Mouse (Mus musculus): Measurements from ENCODE around the gene Rasl2-9. TPM values are rescaled to one million over a fixed set of nuclear protein-coding genes. Genes with fewer than 3 reads are reported as not detected.
"Not testable (repeated sequence)": the region's sequence is repeated elsewhere in the genome, so short reads cannot be mapped to it uniquely, and the experiment has no call there.

The Rasl2-9 gene
- polyA plus RNA-seq, 1 experiment from 2014 or later = 0.34 TPM

DNA sequence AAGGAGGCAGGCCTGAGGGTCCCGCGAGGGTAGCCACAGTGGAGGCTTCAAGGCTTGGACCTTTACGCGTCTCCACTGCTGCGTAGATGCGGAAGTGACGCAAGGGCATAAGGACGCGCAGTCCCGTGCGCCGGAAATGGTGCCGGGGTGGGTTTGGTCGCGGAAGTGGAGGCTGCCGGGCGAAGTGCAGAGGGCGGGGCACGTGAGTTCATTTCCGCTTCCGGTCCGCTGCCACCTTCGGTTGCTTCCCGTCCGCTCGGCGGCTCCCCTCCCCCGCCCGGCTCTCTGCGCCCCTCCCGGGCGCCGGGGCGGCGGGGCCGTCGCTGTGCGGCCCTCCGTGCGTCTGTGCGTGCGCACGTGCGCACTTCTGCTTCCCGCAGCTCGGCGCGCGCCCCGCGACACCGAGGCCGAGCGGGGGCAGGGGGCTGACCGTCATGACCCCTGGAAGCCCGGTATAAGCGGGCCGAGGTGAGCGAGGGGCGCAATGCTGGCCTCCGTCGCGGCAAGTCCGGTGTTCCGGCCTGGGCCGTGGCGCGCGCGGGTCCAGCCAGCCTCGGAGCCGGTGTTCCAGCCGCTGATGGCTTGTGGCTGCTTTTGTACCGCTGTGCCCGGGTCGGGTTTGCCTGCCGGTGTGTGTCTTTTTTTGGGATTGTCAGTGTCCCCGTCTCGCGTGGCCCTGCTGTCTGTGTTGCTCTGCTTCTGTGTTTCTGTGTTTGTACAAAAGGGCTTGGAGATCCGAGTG, 45.6 kb downstream of the Rasl2-9 start, which contains the start of gene Epn1:
TSS of gene Epn1 (plus strand) at position 226 of the 742 bp plus-strand sequence.
- under 1% methylated on average over 81 of the region's 81 CpGs for WGBS
- ATAC-seq (ENCODE audit: insufficient number of reproducible peaks, insufficient read depth, low FRiP score, low TSS enrichment, low read depth) = peak; percentile 90
- peaks cover 65% of the 10 kb centered on the region for H3K36me3 ChIP-seq

GRCm38 (mm10) chr7:5079365-5080009, 46.3 kb downstream of the Rasl2-9 start:
- peak; percentile 34; the same call in 1 of the 2 replicates for ATAC-seq (ENCODE audit: insufficient number of reproducible peaks, insufficient read depth, low FRiP score, low TSS enrichment, low read depth)
- H3K9ac ChIP-seq (replicated peaks) = 0 out of 2 replicates have a peak overlapping the region, but pooled peaks have one; percentile 98

More for the DNA sequence above, 45.6 kb downstream of the Rasl2-9 start, which contains the start of gene Epn1:
- H3K4me1 ChIP-seq (replicated peaks) = peaks cover 14% of the 10 kb centered on the region
- peak within 1 kb of the TSS; percentile 69 for H3K4me2 ChIP-seq
- H3K9ac ChIP-seq (replicated peaks) = peak within 1 kb of the TSS; percentile 98
- no peaks in the 10 kb centered on the region for H3K9me3 ChIP-seq
- peak within 1 kb of the TSS; percentile 94 for H3K27ac ChIP-seq
- H3K4me3 ChIP-seq (replicated peaks) = peak within 1 kb of the TSS; percentile 98
- no peaks in the 10 kb centered on the region for H3K27me3 ChIP-seq

DNA sequence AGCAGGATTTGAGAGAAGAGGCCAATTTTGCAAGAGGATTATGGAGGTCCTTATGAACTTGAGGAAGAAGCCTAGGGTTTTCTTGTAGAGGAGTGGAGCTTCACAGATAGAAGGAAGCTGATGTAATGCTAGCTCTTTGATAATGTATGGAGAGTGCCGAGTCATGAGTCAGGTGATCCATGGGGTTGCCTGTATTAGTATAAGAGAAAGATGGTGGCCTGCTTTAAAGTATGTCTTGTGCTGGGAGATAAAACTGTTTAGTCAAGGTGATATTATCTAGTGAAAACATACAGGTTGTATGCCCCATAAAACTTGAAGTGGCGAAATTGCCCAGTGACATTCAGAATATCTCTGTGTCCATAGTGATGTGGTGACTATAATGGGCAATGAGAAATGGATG, 48.8 kb downstream of the Rasl2-9 start:
- peaks cover 12% of the 10 kb centered on the region for H3K4me1 ChIP-seq (replicated peaks)
- H3K27ac ChIP-seq = no peak overlapping the region
- no peak overlapping the region for H3K4me2 ChIP-seq
- 88% methylated on average over 2 of the region's 2 CpGs for WGBS
- no peaks in the 10 kb centered on the region for H3K27me3 ChIP-seq
- H3K4me3 ChIP-seq (replicated peaks) = no peak overlapping the region
- ATAC-seq (ENCODE audit: insufficient number of reproducible peaks, insufficient read depth, low FRiP score, low TSS enrichment, low read depth) = no peak
- H3K36me3 ChIP-seq = peaks cover 72% of the 10 kb centered on the region
- no peaks in the 10 kb centered on the region for H3K9me3 ChIP-seq
- H3K9ac ChIP-seq (replicated peaks) = no peak overlapping the region

More at GRCm38 (mm10) chr7:5079365-5080009, 46.3 kb downstream of the Rasl2-9 start:
- WGBS = 44% methylated on average over 10 of the region's 13 CpGs
- Histone ChIP-seq H3K4me1 (replicated peaks) (peaks cover 14% of the 10 kb centered on the region), H3K27ac (peak overlapping the region; percentile 78), H3K4me3 (replicated peaks) (peak overlapping the region; percentile 98), H3K36me3 (peaks cover 66% of the 10 kb centered on the region), H3K4me2 (peak overlapping the region; percentile 69)
- H3K27me3 ChIP-seq, H3K9me3 ChIP-seq: not testable (repeated sequence)

- WGBS = 95% methylated on average over 5 of the region's 5 CpGs
- H3K9me3 ChIP-seq = no peaks in the 10 kb centered on the region
- H3K36me3 ChIP-seq = peaks cover 91% of the 10 kb centered on the region
- H3K27ac ChIP-seq = no peak overlapping the region
- no peak overlapping the region for H3K4me3 ChIP-seq (replicated peaks)
- ATAC-seq (ENCODE audit: insufficient number of reproducible peaks, insufficient read depth, low FRiP score, low TSS enrichment, low read depth) = no peak
- H3K27me3 ChIP-seq = no peaks in the 10 kb centered on the region
- no peak overlapping the region for H3K4me2 ChIP-seq
- H3K4me1 ChIP-seq (replicated peaks) = no peaks in the 10 kb centered on the region
- no peak overlapping the region for H3K9ac ChIP-seq (replicated peaks)
Measured at GRCm38 (mm10) chr7:5074984-5075383, 50.8 kb downstream of the Rasl2-9 start.

Small RNA genes lying within 50 kb of the gene (microRNA-seq; reads per million reads assigned to microRNA genes)
- gene Gm26217 = not detected

Other genes with a start within 250 kb of the Rasl2-9 start
- 0.97 and 1.3 TPM in 2 replicates for gene Isoc2a, start 248.8 kb downstream of the Rasl2-9 start, polyA plus RNA-seq (2016; fragmentation: Nextera tagmentation; extraction: Ambion mirVana)
- gene Gm36210, start 219.4 kb downstream of the Rasl2-9 start, polyA plus RNA-seq (2016; fragmentation: Nextera tagmentation; extraction: Ambion mirVana) = not detected in 2 replicates
- gene Zfp628, start 210.7 kb downstream of the Rasl2-9 start, polyA plus RNA-seq (2016; fragmentation: Nextera tagmentation; extraction: Ambion mirVana) = 3.6 and 4.2 TPM in 2 replicates
- gene Nat14, start 203.9 kb downstream of the Rasl2-9 start, polyA plus RNA-seq (2016; fragmentation: Nextera tagmentation; extraction: Ambion mirVana) = 3.1 and 4.4 TPM in 2 replicates
- gene Ssc5d, start 200.2 kb downstream of the Rasl2-9 start, polyA plus RNA-seq (2016; fragmentation: Nextera tagmentation; extraction: Ambion mirVana) = 2.5 and 3.1 TPM in 2 replicates
- gene Sbk2, start 161.5 kb downstream of the Rasl2-9 start, polyA plus RNA-seq (2016; fragmentation: Nextera tagmentation; extraction: Ambion mirVana) = 0.29 and 0.51 TPM in 2 replicates
- gene Sbk3, start 154.8 kb downstream of the Rasl2-9 start, polyA plus RNA-seq (2016; fragmentation: Nextera tagmentation; extraction: Ambion mirVana) = not detected in 2 replicates
- gene Zfp579, start 129.8 kb downstream of the Rasl2-9 start, polyA plus RNA-seq (2016; fragmentation: Nextera tagmentation; extraction: Ambion mirVana) = 34.0 and 39.9 TPM in 2 replicates
- gene Zfp524, start 111.5 kb downstream of the Rasl2-9 start, polyA plus RNA-seq (2016; fragmentation: Nextera tagmentation; extraction: Ambion mirVana) = 7.1 and 7.8 TPM in 2 replicates
- 57.9 and 58.9 TPM in 2 replicates for gene Fiz1, start 111.3 kb downstream of the Rasl2-9 start, polyA plus RNA-seq (2016; fragmentation: Nextera tagmentation; extraction: Ambion mirVana)
- gene Gm44973, start 110.5 kb downstream of the Rasl2-9 start, polyA plus RNA-seq (2016; fragmentation: Nextera tagmentation; extraction: Ambion mirVana) = 1.2 TPM in 1 of 2 replicates, not detected in the other
- 7.0 and 8.1 TPM in 2 replicates for gene Zfp865, start 105.6 kb downstream of the Rasl2-9 start, polyA plus RNA-seq (2016; fragmentation: Nextera tagmentation; extraction: Ambion mirVana)
- gene Ccdc106, start 105.4 kb downstream of the Rasl2-9 start, polyA plus RNA-seq (2016; fragmentation: Nextera tagmentation; extraction: Ambion mirVana) = 27.3 and 27.5 TPM in 2 replicates
- gene 4632433K11Rik, start 91.8 kb downstream of the Rasl2-9 start, polyA plus RNA-seq (2016; fragmentation: Nextera tagmentation; extraction: Ambion mirVana) = not detected in 2 replicates
- gene Zfp784, start 87.5 kb downstream of the Rasl2-9 start, polyA plus RNA-seq (2016; fragmentation: Nextera tagmentation; extraction: Ambion mirVana) = 4.7 and 5.2 TPM in 2 replicates
- 29.3 and 39.6 TPM in 2 replicates for gene Zfp580, start 74.4 kb downstream of the Rasl2-9 start, polyA plus RNA-seq (2016; fragmentation: Nextera tagmentation; extraction: Ambion mirVana)
- gene U2af2, start 63.8 kb downstream of the Rasl2-9 start, polyA plus RNA-seq (2016; fragmentation: Nextera tagmentation; extraction: Ambion mirVana) = 171 and 175 TPM in 2 replicates
- gene Epn1, start 45.7 kb downstream of the Rasl2-9 start, polyA plus RNA-seq (2016; fragmentation: Nextera tagmentation; extraction: Ambion mirVana) = 62.8 and 67.3 TPM in 2 replicates
- gene Rfpl4, start 9.0 kb downstream of the Rasl2-9 start, polyA plus RNA-seq (2016; fragmentation: Nextera tagmentation; extraction: Ambion mirVana) = 0.14 TPM in 1 of 2 replicates, not detected in the other
- gene Vmn1r55, start 23.7 kb upstream of the Rasl2-9 start, polyA plus RNA-seq (2016; fragmentation: Nextera tagmentation; extraction: Ambion mirVana) = not detected in 2 replicates
- not detected in 2 replicates for gene Vmn1r56, start 70.8 kb upstream of the Rasl2-9 start, polyA plus RNA-seq (2016; fragmentation: Nextera tagmentation; extraction: Ambion mirVana)
- not detected in 2 replicates for gene Vmn1r57, start 92.5 kb upstream of the Rasl2-9 start, polyA plus RNA-seq (2016; fragmentation: Nextera tagmentation; extraction: Ambion mirVana)
- gene Gm5065, start 224.6 kb upstream of the Rasl2-9 start, polyA plus RNA-seq (2016; fragmentation: Nextera tagmentation; extraction: Ambion mirVana) = not detected in 2 replicates
- not detected in 2 replicates for gene Nlrp2, start 225.1 kb upstream of the Rasl2-9 start, polyA plus RNA-seq (2016; fragmentation: Nextera tagmentation; extraction: Ambion mirVana)